Mouse (Mus musculus): Measurements from ENCODE around the gene Ugt1a8.
"Not testable (repeated sequence)": the region's sequence is repeated elsewhere in the genome, so short reads cannot be mapped to it uniquely, and the experiment has no call there.

The Ugt1a8 gene

DNA sequence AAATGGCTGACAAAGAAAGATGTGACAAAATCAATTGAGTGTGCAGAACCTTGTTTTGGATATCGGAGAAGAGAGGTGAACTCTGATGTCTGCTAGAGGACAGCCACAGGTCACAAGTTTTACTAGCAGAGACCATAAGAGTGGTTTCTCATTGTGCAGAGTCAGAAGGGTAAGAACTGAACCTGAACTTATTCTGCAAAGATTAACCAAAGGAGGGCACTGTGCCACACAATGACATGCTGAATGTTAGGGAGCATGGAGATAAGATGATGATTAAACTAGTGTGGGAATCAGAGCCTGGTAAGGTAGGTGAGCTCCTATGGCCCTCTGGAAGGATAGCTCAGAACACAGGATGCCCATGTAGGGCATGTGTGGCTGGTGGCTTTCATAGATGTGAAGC lies 108.1 kb downstream of the Ugt1a8 start:
- DNase-seq, result no peak

- DNase-seq, result no peak
Observed at GRCm38 (mm10) chr1:88197443-88197842, 109.8 kb downstream of the Ugt1a8 start.

DNA sequence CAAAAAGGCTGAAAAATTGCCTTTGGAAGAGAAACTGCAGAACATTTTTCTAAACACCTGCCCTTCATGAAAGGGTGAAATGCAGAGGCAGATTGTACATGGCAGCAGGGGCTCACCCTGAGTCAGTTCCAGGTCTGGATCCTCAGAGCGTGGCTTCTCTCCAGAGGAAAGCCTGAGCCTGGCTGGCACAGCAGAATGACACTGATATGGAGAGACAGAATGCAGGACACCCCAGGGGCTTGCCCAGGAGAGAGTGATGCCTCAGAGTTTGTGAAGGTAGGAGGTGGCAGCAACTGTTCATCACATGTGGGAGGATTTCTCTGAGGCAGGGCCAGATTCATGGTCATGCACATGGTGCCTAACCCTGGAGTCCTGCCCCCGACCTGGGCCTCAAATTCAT lies 112.4 kb downstream of the Ugt1a8 start:
- DNase-seq, result no peak

- DNase-seq, result no peak
Observed at GRCm38 (mm10) chr1:88200456-88200855, 112.8 kb downstream of the Ugt1a8 start, which contains the start of gene Ugt1a2. Ugt1a2 (plus strand) TSS chr1:88200601.

- DNase-seq, result peak; percentile 90
Observed at GRCm38 (mm10) chr1:88205294-88205922, 117.8 kb downstream of the Ugt1a8 start, which contains the start of gene Dnajb3. Dnajb3 (minus strand) TSS chr1:88205782.

GRCm38 (mm10) chr1:88206843-88207479 lies 119.3 kb downstream of the Ugt1a8 start:
- no peak for DNase-seq

GRCm38 (mm10) chr1:88211812-88212211 lies 124.2 kb downstream of the Ugt1a8 start, which contains the start of gene Ugt1a1:
Ugt1a1 (plus strand) TSS chr1:88211959.
- no peak for DNase-seq

DNA sequence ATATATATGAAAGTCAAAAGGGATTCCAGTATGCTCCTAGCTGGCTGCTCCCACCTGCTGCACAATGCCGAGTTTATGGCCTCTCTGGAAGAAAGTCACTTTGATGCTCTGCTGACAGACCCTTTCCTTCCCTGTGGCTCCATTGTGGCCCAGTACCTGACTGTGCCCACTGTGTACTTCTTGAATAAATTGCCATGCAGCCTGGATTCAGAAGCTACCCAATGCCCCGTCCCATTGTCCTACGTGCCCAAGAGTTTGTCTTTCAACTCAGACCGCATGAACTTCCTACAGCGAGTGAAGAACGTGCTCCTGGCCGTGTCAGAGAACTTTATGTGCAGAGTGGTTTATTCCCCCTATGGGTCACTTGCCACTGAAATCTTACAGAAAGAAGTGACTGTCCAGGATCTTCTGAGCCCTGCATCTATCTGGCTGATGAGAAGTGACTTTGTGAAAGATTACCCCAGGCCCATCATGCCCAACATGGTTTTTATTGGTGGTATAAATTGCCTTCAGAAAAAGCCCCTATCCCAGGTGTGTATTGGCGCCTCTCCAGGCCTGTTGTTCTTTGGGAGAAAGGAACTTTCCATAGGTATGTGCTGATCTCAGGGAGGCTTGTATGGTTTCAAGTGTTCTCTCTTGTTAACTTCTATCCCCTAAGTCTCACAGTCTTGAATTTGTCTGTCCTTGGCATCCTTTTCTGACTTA lies 124.9 kb downstream of the Ugt1a8 start:
- no peak for DNase-seq

DNA sequence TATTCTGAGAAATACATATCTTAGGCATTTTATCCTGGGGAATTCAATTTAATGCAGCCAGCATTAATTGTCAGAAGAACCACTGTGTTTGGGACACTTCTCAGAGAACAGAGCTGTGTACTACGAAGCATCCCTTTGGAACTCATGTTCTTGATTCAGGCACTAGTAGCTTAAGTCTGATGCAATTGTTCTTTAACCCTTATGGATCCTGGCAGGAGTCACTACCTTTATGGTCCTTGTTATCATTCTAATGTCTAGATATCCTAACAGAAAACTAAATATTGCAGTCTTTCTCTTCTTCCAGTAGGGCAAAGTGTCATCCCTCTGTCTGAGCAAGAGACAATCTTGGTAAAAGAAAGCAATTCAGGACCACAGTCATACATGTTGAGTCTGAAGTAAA lies 125.4 kb downstream of the Ugt1a8 start:
- DNase-seq, result no peak

DNA sequence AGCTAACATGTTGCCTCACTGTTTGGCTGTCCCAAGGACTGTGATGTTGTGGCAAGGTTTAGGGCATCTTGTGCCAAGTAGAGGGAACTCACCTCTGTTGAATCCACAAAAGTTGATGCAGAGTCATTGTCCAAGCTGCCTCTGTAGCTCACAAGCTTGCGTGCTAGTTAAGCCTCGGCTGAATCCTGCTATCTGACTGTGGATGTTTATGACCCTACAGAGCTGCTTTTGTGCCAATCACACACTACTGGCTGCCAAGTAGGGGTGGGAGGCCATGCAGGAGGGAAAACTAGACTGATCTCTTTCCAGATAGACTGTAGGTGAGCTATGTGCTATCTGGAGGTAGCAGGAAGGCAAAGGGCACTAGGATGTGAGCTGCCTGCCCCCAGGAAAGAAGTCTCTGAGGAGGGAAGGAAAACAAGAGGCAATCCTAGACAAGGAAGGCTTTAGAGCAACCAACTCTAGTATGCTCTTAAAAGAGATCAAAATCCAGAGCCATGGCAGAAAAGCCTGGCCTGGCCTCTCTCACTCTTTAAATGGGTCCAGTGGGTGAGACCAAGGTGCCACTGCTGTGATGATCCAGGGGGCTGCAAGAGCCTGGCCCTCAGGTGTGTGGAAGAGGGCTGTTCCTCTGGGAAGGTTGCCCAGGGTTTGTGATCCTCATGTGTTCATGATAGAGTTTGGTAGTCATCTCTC lies 126.3 kb downstream of the Ugt1a8 start:
- no peak for DNase-seq

DNA sequence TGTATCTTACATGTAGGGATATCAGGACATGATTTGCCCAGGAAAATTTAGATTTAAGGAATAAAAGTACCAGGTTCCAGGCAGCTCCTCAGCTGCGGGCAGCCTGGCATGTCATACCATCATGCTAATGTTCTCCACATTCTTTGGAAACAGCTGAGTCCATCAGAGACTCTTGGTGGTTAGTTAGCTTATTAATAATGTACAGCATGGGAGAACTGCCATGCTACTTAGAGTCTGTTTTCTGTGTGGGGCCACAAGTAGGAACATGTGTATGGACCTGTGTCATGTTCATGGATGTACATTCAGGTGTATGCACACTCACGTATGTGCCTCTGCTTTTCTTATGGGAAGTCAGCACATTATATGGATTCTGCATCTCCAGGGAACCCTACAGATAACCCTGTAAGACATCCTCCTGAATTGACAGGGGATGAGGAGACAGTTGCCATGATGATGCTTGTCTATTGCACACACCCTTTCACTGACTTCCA lies 126.9 kb downstream of the Ugt1a8 start:
- no peak for DNase-seq

DNA sequence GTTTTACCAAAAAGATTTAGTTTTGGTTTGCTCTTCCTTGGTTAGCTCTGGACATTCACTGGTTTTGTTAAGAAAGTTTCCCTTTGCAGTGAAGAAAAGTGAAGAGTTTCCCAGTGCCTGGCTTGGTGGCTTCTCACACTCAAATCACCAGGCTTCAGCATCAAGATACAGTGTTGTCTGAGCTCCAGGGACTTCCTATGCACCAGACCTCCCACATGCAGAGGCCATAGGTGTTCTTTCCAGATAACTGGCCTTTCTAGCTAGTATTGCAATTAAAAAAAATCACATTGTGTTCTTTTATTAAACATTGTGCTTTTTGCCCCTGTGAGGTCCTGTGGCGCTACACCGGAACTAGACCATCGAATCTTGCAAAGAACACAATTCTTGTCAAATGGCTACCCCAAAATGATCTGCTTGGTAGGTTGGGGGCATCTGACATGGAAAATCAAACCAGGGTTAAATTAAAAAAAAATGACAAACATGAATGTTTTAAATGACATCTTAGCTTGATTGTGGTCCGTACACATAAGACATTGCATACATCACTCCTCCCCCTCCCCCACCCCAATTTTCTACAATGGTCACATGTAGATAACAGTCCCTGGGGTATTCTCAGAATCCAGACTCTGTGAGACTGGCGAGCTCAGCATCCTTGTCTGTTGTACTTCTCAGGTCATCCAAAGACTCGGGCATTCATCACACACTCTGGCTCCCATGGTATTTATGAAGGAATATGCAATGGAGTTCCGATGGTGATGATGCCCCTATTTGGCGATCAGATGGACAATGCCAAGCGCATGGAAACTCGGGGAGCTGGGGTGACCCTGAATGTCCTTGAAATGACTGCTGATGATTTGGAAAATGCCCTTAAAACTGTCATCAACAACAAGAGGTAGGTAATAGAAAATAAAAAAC lies 128.1 kb downstream of the Ugt1a8 start:
- DNase-seq, result no peak

GRCm38 (mm10) chr1:88216551-88216950 lies 128.9 kb downstream of the Ugt1a8 start:
- no peak for DNase-seq

DNA sequence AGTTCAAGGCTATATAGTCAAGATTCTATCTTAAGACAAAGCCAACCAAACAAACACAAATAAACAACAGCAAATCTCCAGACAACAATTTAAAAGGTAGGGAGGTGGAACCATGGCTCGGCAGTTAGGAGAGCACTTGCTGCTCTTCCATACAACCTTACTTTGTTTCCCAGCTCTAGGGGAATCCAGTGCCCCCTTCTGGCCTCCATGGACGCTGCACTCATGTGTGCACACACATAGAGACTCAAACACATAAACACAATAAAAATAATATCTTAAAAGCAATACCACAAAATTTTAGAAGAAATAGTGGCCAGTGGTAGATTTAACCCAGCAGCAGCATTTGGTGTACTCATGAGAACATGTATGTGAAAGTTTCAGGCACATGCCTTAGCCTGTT lies 129.5 kb downstream of the Ugt1a8 start:
- no peak for DNase-seq

- DNase-seq, result no peak
Observed at GRCm38 (mm10) chr1:88217576-88217975, 130.0 kb downstream of the Ugt1a8 start.

DNA sequence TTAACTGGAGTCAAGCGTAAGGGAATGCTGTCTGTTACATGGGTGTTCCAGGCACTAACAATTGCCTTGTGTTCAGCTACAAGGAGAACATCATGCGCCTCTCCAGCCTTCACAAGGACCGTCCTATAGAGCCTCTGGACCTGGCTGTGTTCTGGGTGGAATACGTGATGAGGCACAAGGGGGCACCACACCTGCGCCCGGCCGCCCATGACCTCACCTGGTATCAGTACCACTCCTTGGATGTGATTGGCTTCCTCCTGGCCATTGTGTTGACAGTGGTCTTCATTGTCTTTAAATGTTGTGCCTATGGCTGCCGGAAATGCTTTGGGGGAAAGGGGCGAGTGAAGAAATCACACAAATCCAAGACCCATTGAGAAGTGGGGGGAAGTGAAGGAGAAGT lies 130.4 kb downstream of the Ugt1a8 start:
- no peak for DNase-seq

DNA sequence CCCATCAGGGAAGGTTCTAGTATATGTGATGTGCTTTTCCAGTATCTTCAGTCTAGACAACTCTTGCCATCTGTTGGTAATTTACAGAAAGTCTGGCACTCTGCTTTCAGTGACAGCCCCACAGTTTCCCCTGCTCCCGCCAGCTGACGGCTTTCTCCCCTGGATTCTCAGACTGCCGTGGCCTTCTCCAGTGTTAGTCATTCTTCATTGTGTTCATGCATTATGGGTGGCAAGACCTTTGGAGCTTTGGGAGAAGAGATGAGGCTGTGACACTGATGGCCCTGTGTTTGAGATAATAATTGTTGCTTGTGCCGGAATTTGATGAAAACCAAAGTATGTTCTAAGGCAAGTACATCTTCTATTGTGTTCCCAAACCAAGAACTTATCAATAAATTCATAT lies 131.0 kb downstream of the Ugt1a8 start:
- DNase-seq, result no peak

DNA sequence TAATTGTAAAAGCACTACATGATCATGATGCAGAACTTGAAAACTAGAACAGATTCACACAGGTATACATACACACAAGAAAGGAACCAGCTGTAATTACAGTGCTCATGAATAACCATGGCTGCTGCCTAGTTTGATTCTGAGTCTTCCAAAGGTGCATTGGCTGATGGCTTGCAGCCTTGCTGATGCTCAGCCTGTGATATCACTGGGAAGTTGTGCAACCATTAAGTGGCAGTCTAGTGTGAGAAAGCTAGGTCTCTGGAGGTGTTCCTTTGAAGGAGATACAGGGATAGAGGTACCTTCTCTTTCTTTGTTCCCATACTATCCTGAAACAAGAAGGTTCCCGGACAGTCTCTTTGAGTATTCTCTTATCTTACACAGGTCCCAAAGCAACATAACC lies 131.4 kb downstream of the Ugt1a8 start:
- DNase-seq, result no peak

DNA sequence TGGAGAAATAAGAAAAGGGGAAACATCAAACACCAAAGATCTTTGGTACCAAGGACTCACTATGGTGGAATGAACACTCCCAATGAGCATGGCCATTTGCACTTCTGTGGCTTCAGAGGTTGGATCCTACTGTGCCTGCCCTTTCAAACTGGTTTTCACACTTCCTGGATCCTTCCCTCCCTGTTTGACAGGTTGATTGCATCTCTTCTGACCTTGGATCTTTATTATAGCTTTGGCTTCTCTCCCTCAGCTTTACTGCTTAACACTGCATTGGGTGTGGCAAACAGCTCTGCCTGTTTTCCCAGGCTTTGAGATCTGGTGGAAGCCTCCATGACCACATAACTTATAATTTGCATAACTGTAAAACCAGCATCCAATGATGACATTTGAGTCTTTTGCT lies 132.7 kb downstream of the Ugt1a8 start:
- DNase-seq, result no peak

GRCm38 (mm10) chr1:88222216-88222615 lies 134.6 kb downstream of the Ugt1a8 start:
- DNase-seq, result no peak

GRCm38 (mm10) chr1:88223011-88223515 lies 135.4 kb downstream of the Ugt1a8 start:
- DNase-seq, result not testable (repeated sequence)

- DNase-seq, result no peak
Observed at GRCm38 (mm10) chr1:88223591-88223990, 136.0 kb downstream of the Ugt1a8 start.

Data from right cerebral cortex, adult 18-20 months (tissue).